In genomic region chr10:96107825-96108224, GRCm38 (mm10) we compare ENCODE assay signal across 37 mouse cellular contexts. TPM values are rescaled to one million over a fixed set of nuclear protein-coding genes. Genes with fewer than 3 reads are reported as not detected.
DNase-seq lines count a peak whose midpoint lies in the region; ATAC-seq and TF ChIP-seq lines count a peak whose summit lies in the region.
"Had no signal": no experiment of that assay in that cellular context is flagged by ENCODE, and none has a peak within 500 bp of the region (broad histone marks: within the 10 kb centered on the region; RNA-seq: fewer than 3 reads in every experiment).

No protein-coding gene starts in this region.

- H3K4me1 ChIP-seq in kidney, adult 2 months (ENCODE audit: control insufficient read depth, insufficient read depth, low read length), result no peaks in the 10 kb centered on the region
- no peaks in the 10 kb centered on the region for H3K4me1 ChIP-seq in lung, postnatal 0 days (ENCODE audit: insufficient read depth, low read depth, low read length)
- H3K4me1 ChIP-seq in intestine, postnatal 0 days (replicated peaks; ENCODE audit: control insufficient read depth, insufficient read depth, low read length), result no peaks in the 10 kb centered on the region
- H3K4me1 ChIP-seq: heart, embryonic 12.5 days; hindbrain, embryonic 13.5 days; limb, embryonic 12.5 days; midbrain, embryonic 10.5 days; midbrain, embryonic 15.5 days; neural tube, embryonic 12.5 days had no signal

- TF ChIP-seq POLR2A in kidney, adult 2 months (IDR thresholded peaks at IDR 0.05; ENCODE audit: low read depth, low read length), result no peak

- H3K4me3 ChIP-seq in kidney, adult 2 months (ENCODE audit: insufficient read depth, low read depth, low read length), result no peak overlapping the region
- no peak overlapping the region for H3K4me3 ChIP-seq in lung, postnatal 0 days (ENCODE audit: low read depth, low read length)
- no peak overlapping the region for H3K4me3 ChIP-seq in intestine, postnatal 0 days (ENCODE audit: low read depth, low read length)
- H3K4me3 ChIP-seq in left cerebral cortex, adult 2 months, result no peak overlapping the region
- H3K4me3 ChIP-seq: heart, embryonic 12.5 days; hindbrain, embryonic 13.5 days; limb, embryonic 12.5 days; midbrain, embryonic 10.5 days; midbrain, embryonic 15.5 days; neural tube, embryonic 12.5 days had no signal

- H3K27me3 ChIP-seq in kidney, adult 2 months (replicated peaks; ENCODE audit: control insufficient read depth, insufficient read depth, low read length), result no peaks in the 10 kb centered on the region
- no peaks in the 10 kb centered on the region for H3K27me3 ChIP-seq in lung, postnatal 0 days (replicated peaks; ENCODE audit: insufficient read depth, low read length)
- H3K27me3 ChIP-seq in intestine, postnatal 0 days (replicated peaks; ENCODE audit: control insufficient read depth, insufficient read depth, low read length), result no peaks in the 10 kb centered on the region
- H3K27me3 ChIP-seq: heart, embryonic 12.5 days; hindbrain, embryonic 13.5 days; limb, embryonic 12.5 days; midbrain, embryonic 15.5 days; neural tube, embryonic 12.5 days had no signal

- intact Hi-C loops in left cerebral cortex, adult 2 months (cut with DNase I), result no loop called here

- ATAC-seq in lung, postnatal 0 days, result no peak
- peak; percentile 69 for ATAC-seq in intestine, postnatal 0 days
- ATAC-seq: activated CD4-positive, CD25-positive, alpha-beta regulatory T cell, adult 4 months; forebrain, embryonic 14.5 days; midbrain, embryonic 15.5 days had no signal

- no peak for TF ChIP-seq EP300 in lung, postnatal 0 days (IDR thresholded peaks at IDR 0.05)

- no peak overlapping the region for H3K4me2 ChIP-seq in lung, postnatal 0 days (replicated peaks; ENCODE audit: low read depth, low read length)
- H3K4me2 ChIP-seq in intestine, postnatal 0 days (replicated peaks; ENCODE audit: low read depth), result no peak overlapping the region
- H3K4me2 ChIP-seq: heart, embryonic 12.5 days; hindbrain, embryonic 13.5 days; limb, embryonic 12.5 days; midbrain, embryonic 15.5 days; neural tube, embryonic 12.5 days had no signal

- no peak overlapping the region for H3K27ac ChIP-seq in kidney, adult 2 months (ENCODE audit: insufficient read depth, low read depth, low read length)
- no peak overlapping the region for H3K27ac ChIP-seq in lung, postnatal 0 days (ENCODE audit: low read length)
- H3K27ac ChIP-seq in intestine, postnatal 0 days (ENCODE audit: low read depth, low read length), result no peak overlapping the region
- H3K27ac ChIP-seq in left cerebral cortex, adult 2 months, result no peak overlapping the region
- H3K27ac ChIP-seq: hindbrain, embryonic 13.5 days; kidney, postnatal 0 days; limb, embryonic 12.5 days; liver, embryonic 14.5 days; midbrain, embryonic 10.5 days; midbrain, embryonic 15.5 days; neural tube, embryonic 12.5 days had no signal

- H3K36me3 ChIP-seq in kidney, adult 2 months (ENCODE audit: control insufficient read depth, insufficient read depth, low read length), result no peaks in the 10 kb centered on the region
- H3K36me3 ChIP-seq in lung, postnatal 0 days (ENCODE audit: insufficient read depth, low read length), result no peaks in the 10 kb centered on the region
- H3K36me3 ChIP-seq in intestine, postnatal 0 days (ENCODE audit: control insufficient read depth, insufficient read depth), result no peaks in the 10 kb centered on the region
- H3K36me3 ChIP-seq: heart, embryonic 12.5 days; hindbrain, embryonic 13.5 days; limb, embryonic 12.5 days; midbrain, embryonic 10.5 days; midbrain, embryonic 15.5 days; neural tube, embryonic 12.5 days had no signal

- H3K9me3 ChIP-seq in lung, postnatal 0 days (ENCODE audit: low read length), result no peaks in the 10 kb centered on the region
- no peaks in the 10 kb centered on the region for H3K9me3 ChIP-seq in intestine, postnatal 0 days (ENCODE audit: control insufficient read depth)
- H3K9me3 ChIP-seq: heart, embryonic 12.5 days; hindbrain, embryonic 13.5 days; midbrain, embryonic 10.5 days; midbrain, embryonic 15.5 days; neural tube, embryonic 12.5 days had no signal

- no peak overlapping the region for H3K9ac ChIP-seq in lung, postnatal 0 days (replicated peaks; ENCODE audit: low read depth)
- no peak overlapping the region for H3K9ac ChIP-seq in intestine, postnatal 0 days (ENCODE audit: low read depth, low read length)
- H3K9ac ChIP-seq: heart, embryonic 12.5 days; hindbrain, embryonic 13.5 days; limb, embryonic 12.5 days; liver, embryonic 14.5 days; midbrain, embryonic 15.5 days; neural tube, embryonic 12.5 days had no signal

- WGBS in kidney, adult 2 months, result 22% methylated on average over 1 of the region's 1 CpGs
- WGBS in lung, postnatal 0 days, result 33% methylated on average over 1 of the region's 1 CpGs
- WGBS in intestine, postnatal 0 days, result 12% methylated on average over 1 of the region's 1 CpGs

- DNase-seq in kidney, adult 2 months, result peak; percentile 8
- DNase-seq in kidney, adult 18-20 months, result no peak
- DNase-seq in lung, postnatal 0 days (ENCODE audit: low spot score), result peak; percentile 29
- no peak for DNase-seq in lung, postnatal 36 days
- DNase-seq in adrenal gland, adult 8-10 months, result no peak
- DNase-seq in left cerebral cortex, adult 2 months (ENCODE audit: extremely low spot score in 1 of 2, low spot score in 2 of 2), result no peak
- DNase-seq: adrenal gland, adult 2 months; B cell, adult 2 months; cerebellum, adult 2 months; cerebellum, postnatal 25 days; gastrocnemius, postnatal 14 days; heart, adult 18-20 months; heart, postnatal 4 days; kidney, adult 8-10 months; kidney, postnatal 4 days; layer of hippocampus, postnatal 36 days; lung, postnatal 10 days; right cerebral cortex, postnatal 4 days; thymus, postnatal 4 days had no signal

- TF ChIP-seq CTCF in kidney, adult 2 months (conservative IDR thresholded peaks at IDR 0.05; ENCODE audit: insufficient read depth, insufficient read length, low read depth, low read length), result no peak
- TF ChIP-seq CTCF in lung, postnatal 0 days (IDR thresholded peaks at IDR 0.05), result no peak
- no peak for TF ChIP-seq CTCF in intestine, postnatal 0 days (IDR thresholded peaks at IDR 0.05; ENCODE audit: low read depth)
- TF ChIP-seq CTCF in left cerebral cortex, adult 2 months (IDR thresholded peaks at IDR 0.05), result no peak

RNA-seq across cellular contexts. Expression of gene Gm5426, which starts 28.6 kb away (rescaled TPM):
- polyA plus RNA-seq in kidney, adult 2 months (2012; rRNA removed), result not detected in 2 replicates
- not detected in 2 replicates for polyA plus RNA-seq in lung, postnatal 0 days (2015; fragmentation: Nextera tagmentation; extraction: Ambion mirVana)
- polyA plus RNA-seq in intestine, postnatal 0 days (2015; fragmentation: Nextera tagmentation; extraction: Ambion mirVana), result not detected in 2 replicates
- total RNA-seq in adrenal gland, adult 8-10 months (2022), result not detected
- not detected for total RNA-seq in left cerebral cortex, adult 2 months (2021)
- total RNA-seq: adrenal gland, adult 2 months; adrenal gland, postnatal 4 days; gastrocnemius, postnatal 14 days; heart, adult 18-20 months; heart, postnatal 4 days; layer of hippocampus, postnatal 36 days; left cerebral cortex, postnatal 14 days had no signal
- polyA plus RNA-seq: adrenal gland, adult 2 months; cerebellum, adult 2 months; embryonic facial prominence, embryonic 11.5 days; forebrain, embryonic 14.5 days; heart, embryonic 12.5 days; heart, postnatal 0 days; hindbrain, embryonic 13.5 days; kidney, postnatal 0 days; limb, embryonic 12.5 days; liver, embryonic 14.5 days; midbrain, embryonic 10.5 days; midbrain, embryonic 15.5 days; neural tube, embryonic 12.5 days; stomach, embryonic 14.5 days; testis, adult 2 months; thymus, postnatal 0 days had no signal

Comparison
In these comparisons a context has a peak if more than half of its experiments do, and no peak if none do; other contexts are left out.
1. DNase-seq: peak in kidney, adult 2 months (single experiment) and lung, postnatal 0 days (single experiment); none in kidney, adult 18-20 months (single experiment), lung, postnatal 36 days (single experiment), adrenal gland, adult 8-10 months (single experiment) and left cerebral cortex, adult 2 months (0 of 2).